Mouse (Mus musculus): ENCODE data around the gene Asphd2. TPM values are rescaled to one million over a fixed set of nuclear protein-coding genes. Genes with fewer than 3 reads are reported as not detected.

Asphd2 gene
- polyA plus RNA-seq, 1 experiment, result 1.3 TPM

DNA sequence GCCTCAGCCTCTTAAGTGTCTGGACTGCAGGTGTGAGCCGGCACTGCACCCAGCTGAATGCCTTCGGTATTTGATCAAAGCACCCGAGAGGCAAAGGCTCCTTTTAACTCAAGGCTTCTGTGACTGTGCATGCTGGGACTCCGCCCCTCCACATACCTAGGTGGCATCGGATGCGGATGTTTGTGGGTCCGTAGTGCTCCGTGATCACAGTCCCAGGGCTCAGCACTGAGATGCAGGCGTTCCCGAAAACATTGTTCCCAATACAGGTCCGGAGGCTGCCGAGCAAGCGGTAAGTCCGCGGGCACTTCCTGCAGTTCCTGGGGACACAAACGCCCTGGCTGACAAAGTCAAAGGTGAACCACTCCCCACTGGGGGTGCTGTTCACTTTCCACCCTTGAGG is 3.7 kb downstream of the Asphd2 start:
- no peak for DNase-seq (ENCODE audit: low spot score)

- no peak for DNase-seq (ENCODE audit: low spot score)
Observed at GRCm38 (mm10) chr5:112389352-112389751, 5.3 kb downstream of the Asphd2 start.

DNA sequence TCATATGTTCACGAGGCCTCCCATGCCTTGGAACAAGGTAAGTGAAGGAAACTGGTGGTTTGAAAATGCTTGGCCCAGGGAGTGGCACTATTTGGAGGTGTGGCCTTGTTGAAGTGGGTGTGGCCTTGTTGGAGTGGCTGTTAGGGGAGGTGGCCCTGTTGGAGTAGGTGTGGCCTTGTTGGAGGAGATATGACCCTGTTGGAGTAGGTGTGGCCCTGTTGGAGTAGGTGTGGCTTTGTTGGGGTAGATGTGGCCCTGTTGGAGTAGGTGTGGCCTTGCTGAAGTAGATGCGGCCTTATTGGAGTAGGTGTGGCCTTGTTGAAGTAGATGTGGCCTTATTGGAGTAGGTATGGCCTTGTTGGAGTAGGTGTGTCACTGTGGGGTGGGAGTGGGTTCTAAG is 8.7 kb downstream of the Asphd2 start:
- no peak for DNase-seq (ENCODE audit: low spot score)

- DNase-seq (ENCODE audit: low spot score), result no peak
Observed at GRCm38 (mm10) chr5:112384805-112385472, 9.7 kb downstream of the Asphd2 start.

- DNase-seq (ENCODE audit: low spot score), result no peak
Observed at GRCm38 (mm10) chr5:112382641-112383330, 11.9 kb downstream of the Asphd2 start.

DNA sequence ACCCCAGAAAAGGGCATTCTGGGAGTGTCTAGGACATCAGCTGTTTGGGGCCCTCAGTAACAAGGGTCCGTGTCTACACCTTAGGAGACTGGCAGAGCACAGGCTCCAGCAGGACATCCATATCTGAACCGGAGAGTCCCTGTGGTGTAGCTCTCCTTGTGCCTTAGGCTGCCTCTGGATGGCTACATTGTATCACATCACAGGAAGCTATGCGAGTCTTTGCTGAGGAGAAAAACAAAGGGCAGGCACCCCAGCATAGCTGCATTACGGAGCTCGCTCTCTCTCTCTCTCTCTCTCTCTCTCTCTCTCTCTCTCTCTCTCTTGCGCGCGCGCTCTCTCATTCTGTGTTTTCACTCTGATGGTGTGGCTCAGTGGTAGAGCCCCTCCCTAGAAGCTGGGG is 12.6 kb downstream of the Asphd2 start:
- DNase-seq (ENCODE audit: low spot score), result no peak

DNA sequence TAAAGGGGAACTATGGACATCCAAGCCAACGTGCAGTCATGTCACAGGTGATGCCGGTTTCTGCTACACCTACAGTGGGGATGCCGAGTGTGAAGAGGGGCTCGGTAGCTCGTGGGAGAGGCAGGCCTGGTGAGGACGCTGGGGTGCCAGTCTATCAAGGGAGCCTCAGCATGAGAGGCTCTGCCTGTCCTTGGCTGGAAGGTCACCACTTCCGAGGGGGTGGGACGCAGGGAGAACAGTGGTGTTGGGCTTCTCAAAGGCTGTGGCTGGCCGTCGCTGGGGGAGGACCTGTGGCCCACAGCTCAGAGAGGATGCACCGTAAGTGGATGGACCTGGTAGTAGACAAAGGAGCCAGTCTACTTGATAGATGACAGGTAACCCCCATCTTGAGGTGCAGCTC is 13.5 kb downstream of the Asphd2 start:
- DNase-seq (ENCODE audit: low spot score), result no peak

- DNase-seq (ENCODE audit: low spot score), result no peak
Observed at GRCm38 (mm10) chr5:112378716-112379115, 15.9 kb downstream of the Asphd2 start.

- no peak for DNase-seq (ENCODE audit: low spot score)
Observed at GRCm38 (mm10) chr5:112377380-112377779, 17.3 kb downstream of the Asphd2 start.

- DNase-seq (ENCODE audit: low spot score), result no peak
Observed at GRCm38 (mm10) chr5:112376111-112376510, 18.6 kb downstream of the Asphd2 start.

DNA sequence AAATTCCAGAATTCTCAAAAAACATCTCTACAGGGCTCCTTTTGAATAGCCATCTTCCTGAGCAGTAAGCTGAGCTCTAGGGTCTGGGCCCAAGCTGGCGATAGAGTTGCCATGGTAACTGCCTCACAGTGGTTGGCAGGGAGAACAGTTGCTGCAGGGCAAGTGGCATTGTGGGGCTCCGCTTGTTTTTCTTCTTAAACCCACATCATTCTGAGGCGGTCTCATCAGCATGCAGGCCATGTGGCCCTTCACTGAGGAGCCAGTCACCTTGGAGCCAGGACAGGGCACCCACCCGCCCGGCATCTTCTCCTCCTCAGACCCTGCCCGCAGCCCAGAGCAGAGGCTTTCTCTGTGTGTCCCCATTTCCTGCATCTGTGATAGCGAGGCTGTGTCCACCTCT is 22.7 kb downstream of the Asphd2 start:
- no peak for DNase-seq (ENCODE audit: low spot score)

DNA sequence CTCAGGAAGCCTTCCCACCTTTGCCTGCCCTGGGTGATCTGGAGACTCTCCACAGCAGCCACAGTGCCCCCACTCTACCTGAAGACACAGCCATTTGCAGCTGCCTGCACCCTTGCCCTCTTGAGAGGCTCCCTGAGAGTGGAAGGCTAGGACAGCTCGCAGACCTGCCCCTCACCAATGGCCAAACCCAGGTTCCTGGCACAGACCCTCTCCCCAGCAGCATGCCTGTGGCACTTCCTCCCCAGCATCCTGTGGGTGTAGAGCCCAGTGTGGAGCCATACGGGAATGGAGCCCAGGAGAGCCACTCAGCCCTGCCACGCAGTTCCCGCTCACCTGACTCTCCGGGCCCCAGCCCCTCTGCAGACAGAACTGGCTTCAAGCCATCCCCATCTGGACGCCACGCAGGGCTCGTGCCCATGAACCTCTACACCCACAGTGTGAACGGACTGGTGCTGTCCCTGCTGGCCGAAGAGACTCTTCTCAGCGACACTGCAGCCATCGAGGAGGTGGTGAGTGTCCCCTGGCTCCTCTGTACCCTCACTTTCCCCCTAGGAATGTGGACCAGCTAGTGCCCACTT is 24.3 kb downstream of the Asphd2 start:
- DNase-seq (ENCODE audit: low spot score), result no peak

DNA sequence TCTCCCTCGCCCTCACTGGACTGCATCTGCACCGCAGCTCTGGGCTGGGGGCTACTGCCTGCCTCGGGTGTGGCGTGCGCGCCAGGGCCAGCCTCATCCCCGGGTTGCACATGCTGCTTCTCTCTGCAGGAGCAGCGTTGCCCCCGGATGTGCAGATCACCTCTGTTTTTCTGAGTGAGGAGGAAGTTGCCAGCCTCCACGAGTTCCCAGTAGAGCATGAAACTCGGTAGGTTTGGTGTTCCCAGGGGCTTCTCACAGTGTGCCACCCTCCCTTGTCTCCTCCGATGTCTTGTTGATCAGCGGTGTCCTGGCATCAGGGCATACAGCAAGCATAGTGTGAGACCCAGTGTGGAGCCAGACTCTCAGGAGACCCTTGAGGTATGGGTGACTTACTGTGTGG is 25.3 kb downstream of the Asphd2 start:
- DNase-seq (ENCODE audit: low spot score), result no peak

- no peak for DNase-seq (ENCODE audit: low spot score)
Observed at GRCm38 (mm10) chr5:112368666-112369065, 26.0 kb downstream of the Asphd2 start.

- DNase-seq (ENCODE audit: low spot score), result no peak
Observed at GRCm38 (mm10) chr5:112367929-112368328, 26.7 kb downstream of the Asphd2 start.

- no peak for DNase-seq (ENCODE audit: low spot score)
Observed at GRCm38 (mm10) chr5:112367338-112367737, 27.3 kb downstream of the Asphd2 start.

DNA sequence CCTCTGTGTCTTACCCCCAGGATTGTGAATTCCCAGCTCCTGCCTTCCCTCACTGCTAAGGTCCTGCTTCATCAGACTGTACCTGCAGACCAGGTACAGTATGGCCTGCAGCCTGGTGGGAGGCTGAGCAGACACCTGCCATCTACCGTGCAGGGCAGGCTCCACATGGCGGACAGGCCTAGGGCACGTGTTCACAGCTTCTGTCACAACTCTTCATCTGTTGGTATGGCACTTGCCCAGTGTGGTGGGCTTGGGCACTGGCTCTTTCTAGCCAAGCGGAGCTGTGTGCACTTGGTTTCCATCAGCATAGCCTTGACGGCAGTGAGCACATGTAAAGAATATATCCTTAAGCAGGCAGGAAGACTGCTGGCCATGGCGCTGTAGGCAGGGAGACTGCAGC is 27.8 kb downstream of the Asphd2 start:
- DNase-seq (ENCODE audit: low spot score), result no peak

GRCm38 (mm10) chr5:112364184-112364797 is 30.4 kb downstream of the Asphd2 start:
- no peak for DNase-seq (ENCODE audit: low spot score)

DNA sequence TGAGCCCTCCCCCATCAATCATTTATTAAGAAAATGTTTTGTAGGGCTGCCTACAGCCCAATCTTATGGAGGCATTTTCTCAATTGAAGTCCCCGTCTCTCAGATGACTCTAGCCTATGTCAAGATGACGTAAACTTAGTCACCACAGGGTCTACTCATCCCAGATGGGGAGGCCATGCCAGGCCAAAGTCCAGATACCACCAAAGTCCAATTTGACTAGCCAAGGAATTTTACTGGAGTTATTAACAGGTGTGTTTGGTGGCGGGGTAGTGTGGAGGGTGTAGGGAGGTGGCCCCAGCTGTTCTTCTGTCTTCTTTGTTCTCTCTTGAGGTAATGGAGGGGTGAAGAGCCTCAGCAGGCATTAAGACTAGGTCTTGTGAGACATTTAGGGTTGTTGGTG is 34.6 kb downstream of the Asphd2 start:
- no peak for DNase-seq (ENCODE audit: low spot score)

- DNase-seq (ENCODE audit: low spot score), result no peak
Observed at GRCm38 (mm10) chr5:112359520-112359919, 35.1 kb downstream of the Asphd2 start.

DNA sequence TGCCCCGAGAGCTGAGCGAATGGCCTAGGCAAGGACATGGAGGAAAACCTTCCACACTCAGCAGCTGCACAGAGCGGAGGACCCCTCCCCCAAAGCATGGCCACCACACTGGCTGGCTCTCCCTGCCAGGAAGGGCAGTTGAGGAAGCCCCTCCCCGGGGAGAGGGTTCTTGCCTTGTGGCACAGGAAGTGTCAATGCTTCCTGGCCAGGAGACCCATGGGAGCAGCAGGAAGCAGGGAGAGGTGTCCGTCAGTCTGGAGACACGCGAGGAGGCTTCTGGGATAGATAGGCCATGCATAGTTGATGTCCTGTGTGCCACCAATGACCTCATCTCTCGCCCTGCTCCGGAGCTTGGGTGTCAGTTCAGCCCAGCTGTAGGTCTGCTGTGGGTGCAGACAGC is 38.3 kb downstream of the Asphd2 start:
- no peak for DNase-seq (ENCODE audit: low spot score)

- DNase-seq (ENCODE audit: low spot score), result no peak
Observed at GRCm38 (mm10) chr5:112355910-112356309, 38.8 kb downstream of the Asphd2 start, which contains the start of gene Gm6583. Gene Gm6583 (minus strand): TSS chr5:112356033.

DNA sequence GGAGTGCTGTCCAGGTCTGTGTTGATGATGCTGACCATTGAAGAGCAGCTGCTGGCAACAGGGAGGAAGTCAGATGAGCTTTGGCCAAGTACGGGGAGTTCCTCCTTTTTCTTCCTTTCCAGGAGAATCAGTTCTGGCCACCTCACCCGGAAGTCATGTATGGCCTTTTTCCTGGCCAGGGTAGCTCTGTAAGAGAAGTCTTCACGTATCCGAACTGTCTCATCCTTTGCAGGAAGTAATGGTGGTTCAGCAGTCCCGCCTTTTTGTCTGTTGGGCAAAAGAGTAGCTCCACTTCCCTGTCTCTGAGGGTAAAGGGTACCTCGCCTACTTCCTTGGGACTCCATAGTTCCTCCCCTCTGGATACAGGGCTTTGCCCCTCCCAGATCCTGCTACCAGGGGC is 39.2 kb downstream of the Asphd2 start:
- DNase-seq (ENCODE audit: low spot score), result no peak

Measured in urinary bladder, adult 2 months (tissue).